Mouse (Mus musculus) bone marrow, adult 2 months (tissue): Measurements from ENCODE around the gene Dync1i1.

Experiments
- CTCF ChIP-seq: fragments of 200-500 bp; IDR thresholded peaks from 2 replicates; pipeline ENCODE4 v1.5.1; 2011; ENCODE audit warnings: low read length, control low read depth; ENCODE audit not compliant: control insufficient read depth, insufficient read depth
- POLR2A ChIP-seq: fragments of 200-500 bp; IDR thresholded peaks from 2 replicates; pipeline ENCODE4 v1.6.1; 2011; ENCODE audit warnings: low read depth, mild to moderate bottlenecking, control low read depth, low read length, borderline replicate concordance; ENCODE audit not compliant: control insufficient read depth

DNA sequence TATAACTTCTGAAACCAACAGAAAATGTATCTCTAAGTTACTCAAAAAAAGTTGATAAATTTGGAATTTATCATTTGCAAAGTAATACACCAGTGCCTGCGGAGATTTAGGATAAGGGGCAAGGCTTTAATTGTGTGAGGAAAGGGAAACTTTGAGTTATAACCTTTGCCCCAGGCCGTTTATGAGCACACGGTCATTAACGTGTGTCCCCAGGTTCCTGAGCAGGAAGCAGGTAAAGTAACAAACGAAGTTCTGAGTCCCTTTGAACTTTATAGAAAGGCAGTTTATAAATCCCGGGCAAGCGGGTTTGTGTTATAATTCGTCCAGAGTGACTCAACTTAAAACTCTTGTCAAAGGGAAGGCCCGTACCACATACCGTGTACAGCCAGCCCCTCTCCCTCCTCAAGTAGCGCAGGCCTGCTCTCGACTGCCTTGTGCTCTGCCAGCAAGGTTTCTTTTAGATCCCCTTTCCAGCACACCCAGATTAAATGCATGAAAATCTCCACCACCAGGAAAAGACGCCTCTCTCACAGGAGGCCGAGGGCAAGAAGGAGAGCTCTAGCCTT is 103.1 kb downstream of the Dync1i1 start:
- TF ChIP-seq POLR2A (no peak), CTCF (no peak)
